Mouse (Mus musculus) lung, postnatal 14 days (tissue): ENCODE measurements around the gene Olfr456.
"Not testable (repeated sequence)": the region's sequence is repeated elsewhere in the genome, so short reads cannot be mapped to it uniquely, and the experiment has no call there.

ENCODE experiments used
- DNase-seq: peaks from one replicate; pipeline ENCODE4 v3.0.0; 2021

Gene Olfr456

DNA sequence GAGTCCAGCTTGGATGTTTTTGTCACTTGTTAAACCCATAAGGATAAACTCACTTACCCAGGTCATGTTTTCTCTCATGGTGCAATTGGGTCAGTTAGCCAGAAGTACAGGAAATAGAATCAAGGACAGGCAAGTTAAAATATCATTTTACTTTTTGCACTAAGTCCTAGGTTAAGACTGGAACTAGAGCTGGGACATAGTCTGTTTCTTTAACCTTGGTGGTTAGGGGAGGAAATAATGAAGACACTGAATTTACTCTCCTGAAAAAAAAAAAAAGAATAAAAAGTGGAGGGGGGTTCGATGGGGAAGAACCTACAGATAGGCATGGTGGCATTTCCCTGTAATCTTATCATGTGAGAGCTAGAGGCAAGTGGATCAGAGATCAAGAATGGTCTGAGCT is at the start of gene Olfr456:
Olfr456 (minus strand) TSS at position 101 of the 400 bp plus-strand sequence.
- no peak for DNase-seq

DNA sequence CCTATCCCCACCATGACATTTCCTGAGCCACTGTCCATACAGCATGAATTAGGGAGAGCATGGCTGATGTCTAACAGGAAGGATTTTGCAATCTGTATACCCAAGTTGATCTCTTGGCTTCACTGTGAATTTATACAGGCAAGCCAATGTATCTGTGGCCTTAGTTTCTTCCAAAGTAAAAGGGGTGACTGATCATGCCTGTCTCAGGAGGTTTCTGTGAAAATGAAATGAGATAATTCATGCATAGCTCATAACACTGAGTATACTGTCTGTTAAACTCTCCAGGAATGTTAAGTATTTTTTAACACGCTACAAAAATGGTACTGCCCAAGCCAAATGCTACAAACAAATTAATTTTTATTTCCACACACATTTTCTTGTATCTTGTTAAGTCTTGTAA is 26.4 kb upstream of the Olfr456 start:
- DNase-seq, result no peak

DNA sequence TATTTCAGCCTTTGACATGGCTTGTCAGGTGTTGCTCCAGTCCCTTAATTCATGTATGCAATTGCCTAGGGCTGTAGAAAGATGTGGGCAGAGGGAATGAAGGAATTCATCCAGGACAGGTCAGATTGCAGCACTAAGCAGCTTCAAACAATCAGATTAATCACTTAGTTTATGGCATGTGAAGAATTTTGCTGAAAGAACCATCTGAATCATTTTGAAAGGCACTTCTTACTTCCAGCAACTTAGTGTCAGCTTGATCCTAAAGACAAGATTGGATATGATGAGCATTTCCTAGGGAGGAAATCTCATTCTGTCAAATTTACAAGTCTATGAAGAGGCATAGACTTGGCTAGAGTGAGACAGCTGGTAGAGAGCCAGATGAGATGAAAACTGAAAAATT is 22.3 kb upstream of the Olfr456 start:
- no peak for DNase-seq

DNA sequence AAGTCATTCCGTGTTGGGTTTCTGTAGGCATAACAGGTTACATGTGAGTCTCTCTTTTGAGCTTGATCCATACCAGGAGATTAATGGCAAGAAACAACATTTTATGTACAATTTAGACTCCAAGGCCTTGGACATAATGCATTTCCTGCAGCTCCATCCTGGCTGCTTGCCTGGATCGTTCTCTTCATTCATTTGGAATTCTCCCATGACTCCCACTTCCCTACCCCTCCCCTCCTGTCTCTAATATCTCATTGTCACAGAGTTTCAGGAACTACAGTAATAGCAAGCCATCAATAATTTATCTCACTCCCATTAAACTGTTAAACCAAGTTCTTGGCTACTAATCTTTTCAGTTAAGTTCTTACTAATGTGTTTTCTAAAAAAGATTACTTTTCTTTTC is 16.5 kb upstream of the Olfr456 start:
- no peak for DNase-seq

DNA sequence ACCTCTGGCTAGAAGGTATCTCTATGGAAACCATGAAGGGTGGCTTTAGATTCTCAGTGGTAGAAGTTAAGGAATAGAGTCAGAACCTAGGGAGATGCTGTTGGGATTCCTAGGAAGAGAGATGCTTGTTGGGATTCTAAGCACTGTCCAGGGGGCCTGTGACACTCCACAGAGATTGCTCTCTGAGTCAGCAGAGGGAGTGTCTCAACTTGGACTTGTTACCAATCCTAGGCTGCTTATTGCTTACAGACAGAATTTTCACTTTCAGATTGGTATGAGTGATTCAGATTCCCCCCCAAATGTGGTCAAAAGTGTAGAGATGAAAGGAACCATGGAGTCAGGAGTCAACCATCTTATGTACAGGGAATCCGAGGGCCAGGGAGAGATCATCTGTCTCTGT is 2.7 kb upstream of the Olfr456 start:
- no peak for DNase-seq

DNA sequence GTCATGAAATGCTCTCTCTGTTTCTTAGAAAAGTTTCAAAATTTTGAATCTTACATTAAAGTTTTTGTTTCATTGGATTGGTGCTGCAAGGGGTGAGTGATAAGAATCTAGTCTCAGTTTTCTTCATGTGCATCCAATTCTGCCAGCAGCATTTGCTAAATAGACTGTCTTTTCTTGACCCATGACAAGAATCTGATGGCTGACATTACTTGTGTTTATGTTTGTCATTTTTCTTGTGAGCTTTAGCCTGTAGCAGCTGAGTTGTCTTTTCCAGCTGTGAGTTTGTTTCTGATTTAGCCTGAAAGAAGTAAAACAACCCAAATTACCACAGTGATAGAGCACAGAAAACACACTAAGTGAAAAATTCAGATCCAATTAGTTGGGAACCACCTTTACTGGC is 2.4 kb downstream of the Olfr456 start:
- DNase-seq, result no peak

DNA sequence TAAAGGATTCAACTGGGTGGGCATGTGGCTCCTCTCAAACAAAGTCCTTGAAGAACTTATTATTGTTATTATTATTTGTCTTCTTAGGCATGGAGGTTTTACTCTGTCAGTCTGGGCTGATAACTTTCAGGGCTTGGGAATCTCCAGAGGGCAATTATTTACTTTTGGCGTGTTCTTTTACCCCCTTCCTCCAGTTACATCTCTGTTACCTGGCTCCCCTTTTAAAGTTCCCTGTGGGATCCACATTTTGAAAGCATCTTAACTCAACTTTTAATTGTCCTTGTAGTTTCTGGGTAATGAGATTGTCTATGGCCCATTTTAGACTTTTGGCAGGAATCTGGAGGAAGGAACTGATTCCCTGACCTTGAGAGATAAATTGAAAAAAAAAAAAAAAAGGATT is 10.8 kb downstream of the Olfr456 start, which contains the start of gene Olfr457:
Olfr457 (minus strand) TSS at position 101 of the 400 bp plus-strand sequence.
- DNase-seq, result no peak

DNA sequence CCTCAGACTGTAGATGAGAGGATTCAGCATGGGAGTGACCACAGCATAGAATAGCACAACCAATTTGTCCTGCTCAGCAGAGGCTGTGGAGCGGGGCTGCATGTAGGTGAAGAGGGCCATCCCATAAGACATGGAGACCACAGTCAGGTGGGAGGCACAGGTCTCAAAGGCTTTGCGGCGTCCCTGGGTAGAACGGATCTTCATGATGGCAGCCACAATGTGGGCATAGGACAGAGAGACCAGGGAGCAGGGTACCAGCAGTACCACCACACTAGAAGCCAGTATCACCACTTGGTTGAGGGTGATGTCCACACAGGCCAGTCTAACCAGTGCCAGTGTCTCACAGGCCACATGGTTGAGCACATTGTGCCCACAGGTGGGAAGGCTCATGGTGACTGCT is 15.7 kb downstream of the Olfr456 start:
- not testable (repeated sequence) for DNase-seq

DNA sequence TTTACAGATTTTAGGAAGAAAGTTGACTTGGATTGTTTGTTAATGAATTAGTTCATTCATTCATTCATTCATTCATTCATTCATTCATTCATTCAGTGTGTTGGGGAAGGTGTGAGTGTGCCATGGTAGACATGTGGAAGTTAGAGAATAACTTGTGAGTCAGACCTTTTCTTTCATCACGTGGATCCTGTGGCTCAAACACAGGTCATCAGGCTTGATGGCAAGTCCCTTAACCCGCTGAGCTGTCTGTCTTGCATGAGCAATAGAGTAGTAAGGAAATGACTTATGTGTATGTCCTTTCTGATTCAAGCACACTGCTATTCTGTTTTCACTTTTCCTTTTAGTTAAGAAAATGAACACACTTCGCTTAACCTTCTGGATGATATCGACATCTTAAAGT is 16.5 kb downstream of the Olfr456 start:
- DNase-seq, result no peak

DNA sequence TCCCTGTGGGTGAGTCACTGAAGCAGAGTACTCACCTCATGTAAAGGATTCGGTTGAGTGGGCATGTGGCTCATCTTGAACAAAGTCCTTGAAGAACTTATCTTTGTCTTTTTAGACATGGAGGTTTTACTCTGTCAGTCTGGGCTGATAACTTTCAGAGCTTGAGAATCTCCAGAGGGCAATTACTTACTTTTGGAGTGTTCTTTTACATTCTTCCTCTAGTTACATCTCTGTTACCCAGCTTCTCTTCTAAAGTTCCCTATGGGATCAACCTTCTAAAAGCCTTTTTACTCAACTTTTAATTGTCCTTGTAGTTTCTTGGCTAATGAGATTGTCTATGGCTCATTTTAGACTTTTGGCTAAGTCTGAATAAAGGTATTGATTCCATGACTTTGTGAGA is 21.9 kb downstream of the Olfr456 start, which contains the start of gene Olfr458:
Olfr458 (minus strand) TSS at position 101 of the 400 bp plus-strand sequence.
- DNase-seq, result no peak

DNA sequence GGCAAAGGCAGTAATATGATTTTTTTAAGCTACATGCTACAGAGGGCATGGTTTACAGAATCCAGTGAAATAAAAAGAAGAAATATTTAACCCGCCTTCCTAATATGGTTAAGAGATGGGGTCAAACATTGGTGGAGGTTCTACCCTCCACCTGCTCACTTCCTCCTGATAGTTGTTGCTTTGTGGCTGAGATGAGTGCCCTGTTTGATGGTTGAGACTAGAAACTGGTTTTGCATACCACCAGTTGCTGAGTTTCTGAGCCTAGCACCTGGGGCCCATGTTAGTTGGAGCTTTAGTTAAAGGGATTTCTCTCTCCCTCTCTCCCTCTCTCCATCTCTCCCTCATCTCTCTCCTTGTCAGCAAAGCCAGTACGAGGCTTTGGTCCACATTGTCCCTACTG is 39.6 kb downstream of the Olfr456 start:
- no peak for DNase-seq

DNA sequence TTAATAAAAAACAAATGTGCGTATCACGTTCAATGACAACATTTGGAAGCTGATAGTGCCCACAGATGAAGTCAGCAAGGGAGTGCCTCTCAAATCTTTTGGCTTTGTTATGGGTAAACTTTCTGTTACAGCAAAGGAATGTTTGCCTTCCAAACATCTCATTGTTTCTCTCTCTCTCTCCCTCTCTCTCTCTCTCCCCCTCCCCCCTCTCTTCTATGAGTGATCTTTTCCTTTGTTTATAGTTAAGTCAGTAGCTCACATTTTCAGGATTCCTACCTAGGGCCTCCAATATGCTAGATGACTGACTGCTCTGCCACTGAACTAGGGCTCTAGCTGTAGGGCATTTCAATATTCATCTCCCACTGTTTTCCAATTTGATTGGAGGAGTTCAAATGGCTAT is 42.5 kb downstream of the Olfr456 start:
- DNase-seq, result no peak

DNA sequence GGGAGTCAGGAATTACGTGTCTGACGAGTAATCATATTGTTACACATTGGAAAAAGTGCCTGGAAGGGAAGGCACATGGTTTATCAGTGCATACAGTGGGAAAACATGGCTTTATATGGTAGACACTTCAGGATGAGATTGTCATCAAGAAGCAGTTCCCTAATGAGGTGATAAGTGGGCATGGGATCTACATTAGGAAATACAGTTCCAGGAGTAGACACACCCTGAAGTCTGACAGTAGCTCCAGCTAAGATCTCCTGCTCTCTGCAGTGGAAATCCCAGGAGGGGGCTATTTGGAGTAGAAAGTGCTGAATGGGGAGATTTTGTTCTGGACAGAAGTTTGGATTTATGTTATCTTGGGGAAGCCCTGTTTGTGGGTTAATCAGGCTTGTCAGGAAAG is 45.6 kb downstream of the Olfr456 start:
- no peak for DNase-seq
